In the genomic region with DNA sequence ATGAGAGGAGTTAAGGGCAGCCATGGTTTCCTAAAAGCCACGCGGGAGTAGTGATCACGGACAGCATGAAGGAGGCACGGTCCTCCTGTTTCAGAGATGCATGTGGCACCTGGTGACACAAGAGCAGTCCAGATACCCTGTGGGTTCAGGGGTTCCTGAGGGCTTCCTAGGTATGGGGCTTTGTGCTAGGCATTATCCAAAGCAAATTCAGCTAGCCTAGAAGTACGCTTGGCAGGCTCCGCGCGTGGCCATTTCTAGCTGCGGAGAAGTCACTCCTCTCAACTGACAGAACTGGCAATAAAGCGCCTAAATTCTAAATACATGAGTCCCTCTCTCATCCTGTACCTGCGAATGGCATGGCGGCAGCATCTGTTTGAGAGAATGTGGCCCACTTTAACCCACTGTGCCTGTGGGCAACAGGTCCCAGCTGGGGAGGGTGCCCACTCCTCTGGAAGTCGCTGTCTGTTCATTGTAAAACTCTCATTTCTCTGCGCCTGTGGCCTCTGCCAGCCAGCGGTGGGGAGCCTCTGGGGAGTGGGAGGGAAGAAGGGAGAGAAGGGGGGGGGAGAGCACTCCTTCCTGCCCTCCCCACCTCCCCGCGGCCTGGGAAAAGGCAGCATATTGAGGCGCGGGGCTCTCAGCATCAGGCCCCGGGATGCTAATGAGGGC, we compare ENCODE assay signal across 9 mouse cellular contexts. TPM values are rescaled to one million over a fixed set of nuclear protein-coding genes. Genes with fewer than 3 reads are reported as not detected.
DNase-seq lines count a peak whose midpoint lies in the region; ATAC-seq and TF ChIP-seq lines count a peak whose summit lies in the region.
"Had no signal": no experiment of that assay in that cellular context is flagged by ENCODE, and none has a peak within 500 bp of the region (broad histone marks: within the 10 kb centered on the region; RNA-seq: fewer than 3 reads in every experiment).

No protein-coding gene starts in this region.

- 23% methylated on average over 20 of the region's 20 CpGs for WGBS in heart, embryonic 10.5 days
- 23% methylated on average over 20 of the region's 20 CpGs for WGBS in limb, embryonic 14.5 days
- WGBS in stomach, postnatal 0 days = 35% methylated on average over 20 of the region's 20 CpGs

- H3K9me3 ChIP-seq in heart, embryonic 10.5 days = no peaks in the 10 kb centered on the region
- H3K9me3 ChIP-seq in limb, embryonic 14.5 days (ENCODE audit: control insufficient read depth, low read length) = no peaks in the 10 kb centered on the region
- H3K9me3 ChIP-seq in stomach, postnatal 0 days (ENCODE audit: control insufficient read depth, low read length) = no peaks in the 10 kb centered on the region

- peak overlapping the region; percentile 36; the same call in 1 of the 2 replicates for H3K9ac ChIP-seq in limb, embryonic 14.5 days (ENCODE audit: low read depth, low read length, severe bottlenecking)
- 0 out of 2 replicates have a peak overlapping the region, but pooled peaks have one; percentile 35 for H3K9ac ChIP-seq in stomach, postnatal 0 days (ENCODE audit: low read length)

- peak overlapping the region; percentile 62 for H3K4me3 ChIP-seq in heart, embryonic 10.5 days
- peak overlapping the region; percentile 42 for H3K4me3 ChIP-seq in limb, embryonic 14.5 days (replicated peaks; ENCODE audit: low read length)
- H3K4me3 ChIP-seq in stomach, postnatal 0 days (ENCODE audit: low read depth, low read length) = peak overlapping the region; percentile 42

- peaks cover 84% of the 10 kb centered on the region for H3K27me3 ChIP-seq in heart, embryonic 10.5 days (ENCODE audit: insufficient read depth, poor library complexity, severe bottlenecking)
- H3K27me3 ChIP-seq in limb, embryonic 14.5 days (ENCODE audit: control insufficient read depth, insufficient read depth, low read length) = peaks cover 58% of the 10 kb centered on the region
- peaks cover 9% of the 10 kb centered on the region; the same call in 1 of the 2 replicates for H3K27me3 ChIP-seq in stomach, postnatal 0 days (ENCODE audit: control insufficient read depth, insufficient read depth, low read length)

- no peaks in the 10 kb centered on the region for H3K36me3 ChIP-seq in heart, embryonic 10.5 days
- no peaks in the 10 kb centered on the region for H3K36me3 ChIP-seq in limb, embryonic 14.5 days (ENCODE audit: control insufficient read depth, insufficient read depth, low read length)
- no peaks in the 10 kb centered on the region for H3K36me3 ChIP-seq in stomach, postnatal 0 days (ENCODE audit: control insufficient read depth, insufficient read depth, low read length)

- no peak for TF ChIP-seq POLR2A in limb, embryonic 14.5 days (IDR thresholded peaks at IDR 0.05; ENCODE audit: borderline replicate concordance, extremely low read depth, insufficient read depth, insufficient read length)

- DNase-seq in heart, embryonic 10.5 days (ENCODE audit: low spot score) = no peak
- DNase-seq in heart, postnatal 4 days = no peak
- peak; percentile 45 for DNase-seq in thymus, postnatal 14 days
- no peak for DNase-seq in thymus, postnatal 10 days (ENCODE audit: low spot score in 2 of 2)
- no peak for DNase-seq in limb, embryonic 14.5 days (ENCODE audit: low spot score)
- no peak for DNase-seq in stomach, postnatal 0 days (ENCODE audit: low spot score)
- DNase-seq in cerebellum, postnatal 36 days = no peak
- no peak for DNase-seq in layer of hippocampus, adult 9-10 months (ENCODE audit: low spot score)

- H3K4me1 ChIP-seq in heart, embryonic 10.5 days = peaks cover 50% of the 10 kb centered on the region
- H3K4me1 ChIP-seq in limb, embryonic 14.5 days (ENCODE audit: control insufficient read depth, insufficient read depth, low read length) = peaks cover 32% of the 10 kb centered on the region
- H3K4me1 ChIP-seq in stomach, postnatal 0 days (replicated peaks; ENCODE audit: control insufficient read depth, insufficient read depth) = peaks cover 13% of the 10 kb centered on the region

- peak overlapping the region; percentile 79 for H3K4me2 ChIP-seq in limb, embryonic 14.5 days (replicated peaks; ENCODE audit: low read depth, low read length, severe bottlenecking)
- H3K4me2 ChIP-seq in stomach, postnatal 0 days (replicated peaks; ENCODE audit: low read depth) = peak overlapping the region; percentile 68

- no peak for TF ChIP-seq CTCF in stomach, postnatal 0 days (IDR thresholded peaks at IDR 0.05; ENCODE audit: low read depth)

- 0 out of 2 replicates have a peak overlapping the region, but pooled peaks have one; percentile 6 for H3K27ac ChIP-seq in heart, embryonic 10.5 days
- H3K27ac ChIP-seq in limb, embryonic 14.5 days (replicated peaks; ENCODE audit: low read depth, low read length) = no peak overlapping the region
- H3K27ac ChIP-seq in stomach, postnatal 0 days (replicated peaks) = no peak overlapping the region

- ATAC-seq in limb, embryonic 14.5 days (ENCODE audit: low FRiP score, low read depth) = no peak
- no peak for ATAC-seq in stomach, postnatal 0 days (ENCODE audit: low FRiP score, low TSS enrichment)

- TF ChIP-seq EP300 in stomach, postnatal 0 days (optimal IDR thresholded peaks at IDR 0.05) = no peak

RNA-seq across cellular contexts. Expression of gene Hes5, which starts 0.6 kb away (rescaled TPM):
- 0.15 and 0.26 TPM in 2 replicates for polyA plus RNA-seq in heart, embryonic 10.5 days (2016; fragmentation: Nextera tagmentation; extraction: Ambion mirVana)
- total RNA-seq in heart, postnatal 4 days (2021) = not detected
- 0.60 and 1.6 TPM in 2 replicates for polyA plus RNA-seq in limb, embryonic 14.5 days (2012; rRNA removed)
- 0.30 and 0.77 TPM in 2 replicates for polyA plus RNA-seq in limb, embryonic 14.5 days (2014; fragmentation: Nextera tagmentation; extraction: Ambion mirVana)
- 0.24 and 0.36 TPM in 2 replicates for polyA plus RNA-seq in stomach, postnatal 0 days (2015; fragmentation: Nextera tagmentation; extraction: Ambion mirVana)
- total RNA-seq: monocyte, adult 5-6 weeks had no signal

RNA-seq across cellular contexts. Expression of gene Pank4, which starts 3.8 kb away (rescaled TPM):
- 45.3 and 49.2 TPM in 2 replicates for polyA plus RNA-seq in heart, embryonic 10.5 days (2016; fragmentation: Nextera tagmentation; extraction: Ambion mirVana)
- total RNA-seq in heart, postnatal 4 days (2021) = 10 to 100 TPM; 34.9 to 37.5 TPM
- polyA plus RNA-seq in limb, embryonic 14.5 days (2012; rRNA removed) = 76.3 and 86.2 TPM in 2 replicates
- 36.9 and 43.9 TPM in 2 replicates for polyA plus RNA-seq in limb, embryonic 14.5 days (2014; fragmentation: Nextera tagmentation; extraction: Ambion mirVana)
- 14.8 and 14.9 TPM in 2 replicates for polyA plus RNA-seq in stomach, postnatal 0 days (2015; fragmentation: Nextera tagmentation; extraction: Ambion mirVana)

RNA-seq across cellular contexts. Expression of gene Tnfrsf14, which starts 31.8 kb away (rescaled TPM):
- 1.6 and 2.6 TPM in 2 replicates for polyA plus RNA-seq in heart, embryonic 10.5 days (2016; fragmentation: Nextera tagmentation; extraction: Ambion mirVana)
- total RNA-seq in heart, postnatal 4 days (2021) = 1 to 10 TPM; 2.7 to 3.7 TPM
- 4.1 and 5.8 TPM in 2 replicates for polyA plus RNA-seq in limb, embryonic 14.5 days (2012; rRNA removed)
- polyA plus RNA-seq in limb, embryonic 14.5 days (2014; fragmentation: Nextera tagmentation; extraction: Ambion mirVana) = 0.87 and 0.99 TPM in 2 replicates
- 0.61 TPM in 2 replicates for polyA plus RNA-seq in stomach, postnatal 0 days (2015; fragmentation: Nextera tagmentation; extraction: Ambion mirVana)
